Mouse (Mus musculus) hindbrain, embryonic 13.5 days (tissue): ENCODE measurements at regions not wholly inside any gene's neighbourhood (a gene's known extent, or its start where the extent isn't known, plus 50 kb on each side); places are given as distances from the start of the nearest gene placed in this dataset.

Experiments
- ATAC-seq: fragments of 200-750 bp; cut with Nextera tagmentation; 2 replicates; pipeline ENCODE4 v1.8.0; 2017; ENCODE audit warnings: moderate TSS enrichment; ENCODE audit not compliant: low FRiP score
- H3K27ac ChIP-seq: fragments of 300-500 bp; sonication (generic); 2 replicates; pipeline ENCODE4 v1.5.1; 2015; ENCODE audit warnings: inconsistent platforms, mild to moderate bottlenecking, moderate library complexity
- H3K27me3 ChIP-seq: fragments of 300-500 bp; sonication (generic); 2 replicates; pipeline ENCODE4 v1.6.1; 2015; ENCODE audit warnings: mild to moderate bottlenecking, inconsistent platforms
- H3K36me3 ChIP-seq: fragments of 300-500 bp; sonication (generic); 2 replicates; pipeline ENCODE4 v1.6.1; 2015; ENCODE audit warnings: mild to moderate bottlenecking, inconsistent platforms
- H3K4me1 ChIP-seq: fragments of 300-500 bp; sonication (generic); replicated peaks from 2 replicates; pipeline ENCODE4 v1.6.1; 2015; ENCODE audit warnings: inconsistent platforms
- H3K4me2 ChIP-seq: fragments of 300-500 bp; sonication (generic); 2 replicates; pipeline ENCODE4 v1.6.1; 2015; ENCODE audit warnings: inconsistent platforms, mild to moderate bottlenecking, moderate library complexity
- H3K4me3 ChIP-seq: fragments of 300-500 bp; sonication (generic); 2 replicates; pipeline ENCODE4 v1.5.1; 2015; ENCODE audit warnings: mild to moderate bottlenecking, inconsistent platforms
- H3K9ac ChIP-seq: fragments of 300-500 bp; sonication (generic); 2 replicates; pipeline ENCODE4 v1.6.1; 2015; ENCODE audit warnings: mild to moderate bottlenecking, inconsistent platforms
- H3K9me3 ChIP-seq: fragments of 300-500 bp; sonication (generic); 2 replicates; pipeline ENCODE4 v1.6.1; 2016; ENCODE audit warnings: inconsistent platforms
- whole genome bisulfite sequencing: fragments of 180-500 bp; shearing (Covaris S2); methylation state at CpG from one replicate; pipeline ENCODE4 v1.1.7; 2015; 5-methylcytosine and 5-hydroxymethylcytosine counted together

- Histone ChIP-seq H3K9me3 (no peaks in the 10 kb centered on the region), H3K4me1 (no peaks in the 10 kb centered on the region), H3K9ac (no peak overlapping the region), H3K27me3 (no peaks in the 10 kb centered on the region), H3K4me2 (no peak overlapping the region), H3K27ac (no peak overlapping the region), H3K36me3 (no peaks in the 10 kb centered on the region), H3K4me3 (no peak overlapping the region)
- no peak for ATAC-seq
- 78% methylated on average over 1 of the region's 1 CpGs for WGBS
These were observed 652.4 kb upstream of the Frg1 start for GRCm38 (mm10) chr8:42069314-42069713.

GRCm38 (mm10) chr8:42043526-42043925 is 626.7 kb upstream of the Frg1 start:
- H3K27me3 ChIP-seq, result no peaks in the 10 kb centered on the region
- H3K4me2 ChIP-seq, result no peak overlapping the region
- H3K36me3 ChIP-seq, result no peaks in the 10 kb centered on the region
- no peak overlapping the region for H3K27ac ChIP-seq
- H3K4me1 ChIP-seq, result no peaks in the 10 kb centered on the region
- no peaks in the 10 kb centered on the region for H3K9me3 ChIP-seq
- ATAC-seq, result no peak
- 82% methylated on average over 5 of the region's 5 CpGs for WGBS
- H3K9ac ChIP-seq, result no peak overlapping the region
- H3K4me3 ChIP-seq, result no peak overlapping the region

GRCm38 (mm10) chr8:42039245-42039644 is 622.4 kb upstream of the Frg1 start:
- no peak for ATAC-seq
- no peaks in the 10 kb centered on the region for H3K36me3 ChIP-seq
- H3K4me2 ChIP-seq, result no peak overlapping the region
- no peak overlapping the region for H3K27ac ChIP-seq
- H3K4me1 ChIP-seq, result no peaks in the 10 kb centered on the region
- no peaks in the 10 kb centered on the region for H3K27me3 ChIP-seq
- no peak overlapping the region for H3K9ac ChIP-seq
- no peaks in the 10 kb centered on the region for H3K9me3 ChIP-seq
- WGBS, result 95% methylated on average over 2 of the region's 2 CpGs
- no peak overlapping the region for H3K4me3 ChIP-seq

GRCm38 (mm10) chr8:42026934-42027333 is 610.1 kb upstream of the Frg1 start:
- Histone ChIP-seq H3K36me3 (no peaks in the 10 kb centered on the region), H3K27me3 (no peaks in the 10 kb centered on the region), H3K27ac (no peak overlapping the region), H3K4me2 (no peak overlapping the region), H3K4me3 (no peak overlapping the region), H3K9ac (no peak overlapping the region), H3K9me3 (no peaks in the 10 kb centered on the region), H3K4me1 (no peaks in the 10 kb centered on the region)
- ATAC-seq, result no peak
- 90% methylated on average over 1 of the region's 1 CpGs for WGBS

- H3K4me2 ChIP-seq, result no peak overlapping the region
- ATAC-seq, result no peak
- no peak overlapping the region for H3K9ac ChIP-seq
- H3K9me3 ChIP-seq, result no peaks in the 10 kb centered on the region
- no peaks in the 10 kb centered on the region for H3K4me1 ChIP-seq
- H3K36me3 ChIP-seq, result no peaks in the 10 kb centered on the region
- no peak overlapping the region for H3K27ac ChIP-seq
- no peaks in the 10 kb centered on the region for H3K27me3 ChIP-seq
- H3K4me3 ChIP-seq, result no peak overlapping the region
- WGBS, result 81% methylated on average over 3 of the region's 3 CpGs
These were observed 600.9 kb upstream of the Frg1 start for GRCm38 (mm10) chr8:42017786-42018185.

- no peak for ATAC-seq
- H3K27me3 ChIP-seq, result no peaks in the 10 kb centered on the region
- H3K27ac ChIP-seq, result no peak overlapping the region
- no peak overlapping the region for H3K4me2 ChIP-seq
- no peak overlapping the region for H3K9ac ChIP-seq
- no peaks in the 10 kb centered on the region for H3K9me3 ChIP-seq
- H3K36me3 ChIP-seq, result no peaks in the 10 kb centered on the region
- H3K4me1 ChIP-seq, result no peaks in the 10 kb centered on the region
- H3K4me3 ChIP-seq, result no peak overlapping the region
These were observed 586.3 kb upstream of the Frg1 start for GRCm38 (mm10) chr8:42003170-42003569.

GRCm38 (mm10) chr8:41989040-41989501 is 572.2 kb upstream of the Frg1 start:
- no peaks in the 10 kb centered on the region for H3K4me1 ChIP-seq
- H3K9ac ChIP-seq, result no peak overlapping the region
- H3K4me3 ChIP-seq, result no peak overlapping the region
- H3K4me2 ChIP-seq, result no peak overlapping the region
- H3K27ac ChIP-seq, result no peak overlapping the region
- no peaks in the 10 kb centered on the region for H3K9me3 ChIP-seq
- no peaks in the 10 kb centered on the region for H3K27me3 ChIP-seq
- no peak for ATAC-seq
- H3K36me3 ChIP-seq, result no peaks in the 10 kb centered on the region
- WGBS, result 82% methylated on average over 8 of the region's 8 CpGs

GRCm38 (mm10) chr8:41988216-41988615 is 571.3 kb upstream of the Frg1 start:
- Histone ChIP-seq H3K36me3 (no peaks in the 10 kb centered on the region), H3K27ac (no peak overlapping the region), H3K4me3 (no peak overlapping the region), H3K4me2 (no peak overlapping the region), H3K9ac (no peak overlapping the region), H3K4me1 (no peaks in the 10 kb centered on the region), H3K9me3 (no peaks in the 10 kb centered on the region), H3K27me3 (no peaks in the 10 kb centered on the region)
- WGBS, result 66% methylated on average over 5 of the region's 5 CpGs
- ATAC-seq, result no peak

- no peak overlapping the region for H3K27ac ChIP-seq
- no peak overlapping the region for H3K9ac ChIP-seq
- ATAC-seq, result no peak
- H3K36me3 ChIP-seq, result no peaks in the 10 kb centered on the region
- H3K4me2 ChIP-seq, result no peak overlapping the region
- no peak overlapping the region for H3K4me3 ChIP-seq
- H3K9me3 ChIP-seq, result no peaks in the 10 kb centered on the region
- H3K4me1 ChIP-seq, result no peaks in the 10 kb centered on the region
- H3K27me3 ChIP-seq, result no peaks in the 10 kb centered on the region
These were observed 570.5 kb upstream of the Frg1 start for GRCm38 (mm10) chr8:41987417-41987816.

- Histone ChIP-seq H3K9me3 (no peaks in the 10 kb centered on the region), H3K4me2 (no peak overlapping the region), H3K4me3 (no peak overlapping the region), H3K4me1 (no peaks in the 10 kb centered on the region), H3K27ac (no peak overlapping the region), H3K27me3 (no peaks in the 10 kb centered on the region), H3K36me3 (no peaks in the 10 kb centered on the region), H3K9ac (no peak overlapping the region)
- no peak for ATAC-seq
- 86% methylated on average over 2 of the region's 2 CpGs for WGBS
These were observed 555.5 kb upstream of the Frg1 start for GRCm38 (mm10) chr8:41972416-41972815.

GRCm38 (mm10) chr8:41970536-41970935 is 553.7 kb upstream of the Frg1 start:
- Histone ChIP-seq H3K27me3 (no peaks in the 10 kb centered on the region), H3K9ac (no peak overlapping the region), H3K9me3 (no peaks in the 10 kb centered on the region), H3K36me3 (no peaks in the 10 kb centered on the region), H3K27ac (no peak overlapping the region), H3K4me3 (no peak overlapping the region), H3K4me2 (no peak overlapping the region), H3K4me1 (no peaks in the 10 kb centered on the region)
- 88% methylated on average over 3 of the region's 3 CpGs for WGBS
- ATAC-seq, result no peak

GRCm38 (mm10) chr8:41969408-41969807 is 552.5 kb upstream of the Frg1 start:
- WGBS, result 94% methylated on average over 3 of the region's 3 CpGs
- H3K9ac ChIP-seq, result no peak overlapping the region
- no peak overlapping the region for H3K4me3 ChIP-seq

GRCm38 (mm10) chr8:41964088-41964487 is 547.2 kb upstream of the Frg1 start:
- no peak for ATAC-seq
- H3K27me3 ChIP-seq, result no peaks in the 10 kb centered on the region
- H3K9ac ChIP-seq, result no peak overlapping the region
- H3K4me2 ChIP-seq, result no peak overlapping the region
- no peaks in the 10 kb centered on the region for H3K4me1 ChIP-seq
- H3K4me3 ChIP-seq, result no peak overlapping the region
- H3K27ac ChIP-seq, result no peak overlapping the region
- no peaks in the 10 kb centered on the region for H3K36me3 ChIP-seq
- no peaks in the 10 kb centered on the region for H3K9me3 ChIP-seq

More at GRCm38 (mm10) chr8:41969408-41969807, 552.5 kb upstream of the Frg1 start:
- H3K27me3 ChIP-seq, result no peaks in the 10 kb centered on the region
- H3K4me2 ChIP-seq, result no peak overlapping the region
- no peaks in the 10 kb centered on the region for H3K36me3 ChIP-seq
- no peak for ATAC-seq
- no peaks in the 10 kb centered on the region for H3K4me1 ChIP-seq
- H3K9me3 ChIP-seq, result no peaks in the 10 kb centered on the region
- no peak overlapping the region for H3K27ac ChIP-seq

GRCm38 (mm10) chr8:41956878-41957277 is 540.0 kb upstream of the Frg1 start:
- no peaks in the 10 kb centered on the region for H3K36me3 ChIP-seq
- H3K9me3 ChIP-seq, result no peaks in the 10 kb centered on the region
- WGBS, result 95% methylated on average over 1 of the region's 1 CpGs
- no peak overlapping the region for H3K4me2 ChIP-seq
- no peak overlapping the region for H3K4me3 ChIP-seq
- H3K9ac ChIP-seq, result no peak overlapping the region
- no peak for ATAC-seq
- H3K27me3 ChIP-seq, result no peaks in the 10 kb centered on the region
- H3K4me1 ChIP-seq, result no peaks in the 10 kb centered on the region
- no peak overlapping the region for H3K27ac ChIP-seq
